Mouse (Mus musculus): ENCODE data around the gene Gm45716. TPM values are rescaled to one million over a fixed set of nuclear protein-coding genes. Genes with fewer than 3 reads are reported as not detected.
A peak's percentile ranks its signal among the peaks of the same experiment; 100 is the strongest.

Gene Gm45716
- polyA plus RNA-seq, 1 experiment from 2014 or later = 25.0 TPM

- Histone ChIP-seq H3K4me3 (no peak overlapping the region), H3K27ac (replicated peaks) (no peak overlapping the region), H3K27me3 (no peaks in the 10 kb centered on the region), H3K9me3 (no peaks in the 10 kb centered on the region), H3K4me2 (no peak overlapping the region), H3K36me3 (peaks cover 31% of the 10 kb centered on the region), H3K4me1 (replicated peaks) (peaks cover 20% of the 10 kb centered on the region), H3K9ac (no peak overlapping the region)
- ATAC-seq (ENCODE audit: low read depth) = no peak
- WGBS = 93% methylated on average over 16 of the region's 16 CpGs
These were observed 69.5 kb downstream of the Gm45716 start for GRCm38 (mm10) chr11:90256833-90257525.

GRCm38 (mm10) chr11:90258321-90258927, 70.9 kb downstream of the Gm45716 start:
- ATAC-seq (ENCODE audit: low read depth) = no peak
- Histone ChIP-seq H3K4me1 (replicated peaks) (peaks cover 9% of the 10 kb centered on the region), H3K9me3 (no peaks in the 10 kb centered on the region), H3K4me3 (no peak overlapping the region), H3K4me2 (no peak overlapping the region), H3K27me3 (no peaks in the 10 kb centered on the region), H3K27ac (replicated peaks) (no peak overlapping the region), H3K9ac (no peak overlapping the region), H3K36me3 (peaks cover 46% of the 10 kb centered on the region)
- WGBS = 87% methylated on average over 10 of the region's 10 CpGs

GRCm38 (mm10) chr11:90259071-90259470, 71.6 kb downstream of the Gm45716 start:
- Histone ChIP-seq H3K9me3 (no peaks in the 10 kb centered on the region), H3K27ac (replicated peaks) (no peak overlapping the region), H3K4me3 (no peak overlapping the region), H3K36me3 (peaks cover 52% of the 10 kb centered on the region), H3K4me1 (replicated peaks) (peaks cover 9% of the 10 kb centered on the region), H3K4me2 (no peak overlapping the region), H3K27me3 (no peaks in the 10 kb centered on the region), H3K9ac (no peak overlapping the region)
- no peak for ATAC-seq (ENCODE audit: low read depth)
- 69% methylated on average over 4 of the region's 4 CpGs for WGBS

- no peak overlapping the region for H3K9ac ChIP-seq
- no peak for ATAC-seq (ENCODE audit: low read depth)
- WGBS = 86% methylated on average over 9 of the region's 9 CpGs
- H3K4me2 ChIP-seq = no peak overlapping the region
- no peak overlapping the region for H3K27ac ChIP-seq (replicated peaks)
- no peak overlapping the region for H3K4me3 ChIP-seq
- H3K36me3 ChIP-seq = peaks cover 60% of the 10 kb centered on the region
- H3K4me1 ChIP-seq (replicated peaks) = peaks cover 9% of the 10 kb centered on the region
- H3K27me3 ChIP-seq = no peaks in the 10 kb centered on the region
- no peaks in the 10 kb centered on the region for H3K9me3 ChIP-seq
These were observed 72.3 kb downstream of the Gm45716 start for GRCm38 (mm10) chr11:90259826-90260225.

GRCm38 (mm10) chr11:90264180-90264579, 76.7 kb downstream of the Gm45716 start:
- no peak for ATAC-seq (ENCODE audit: low read depth)
- H3K27ac ChIP-seq (replicated peaks) = no peak overlapping the region
- no peaks in the 10 kb centered on the region for H3K9me3 ChIP-seq
- H3K4me2 ChIP-seq = no peak overlapping the region
- H3K4me3 ChIP-seq = no peak overlapping the region
- no peaks in the 10 kb centered on the region for H3K27me3 ChIP-seq
- peaks cover 7% of the 10 kb centered on the region for H3K4me1 ChIP-seq (replicated peaks)
- no peak overlapping the region for H3K9ac ChIP-seq
- 73% methylated on average over 11 of the region's 11 CpGs for WGBS
- H3K36me3 ChIP-seq = peaks cover 77% of the 10 kb centered on the region

- Histone ChIP-seq H3K9me3 (no peaks in the 10 kb centered on the region), H3K9ac (no peak overlapping the region), H3K4me2 (no peak overlapping the region), H3K4me3 (no peak overlapping the region), H3K27me3 (no peaks in the 10 kb centered on the region), H3K4me1 (replicated peaks) (peaks cover 15% of the 10 kb centered on the region), H3K36me3 (peaks cover 72% of the 10 kb centered on the region), H3K27ac (replicated peaks) (no peak overlapping the region)
- no peak for ATAC-seq (ENCODE audit: low read depth)
- 92% methylated on average over 7 of the region's 7 CpGs for WGBS
These were observed 78.1 kb downstream of the Gm45716 start for GRCm38 (mm10) chr11:90265581-90265980.

GRCm38 (mm10) chr11:90268934-90269333, 81.5 kb downstream of the Gm45716 start:
- H3K9me3 ChIP-seq = no peaks in the 10 kb centered on the region
- peaks cover 68% of the 10 kb centered on the region for H3K36me3 ChIP-seq
- H3K4me1 ChIP-seq (replicated peaks) = peaks cover 15% of the 10 kb centered on the region
- WGBS = 33% methylated on average over 5 of the region's 5 CpGs
- no peaks in the 10 kb centered on the region for H3K27me3 ChIP-seq
- H3K4me2 ChIP-seq = 0 out of 2 replicates have a peak overlapping the region, but pooled peaks have one; percentile 7
- no peak overlapping the region for H3K27ac ChIP-seq (replicated peaks)
- H3K9ac ChIP-seq = no peak overlapping the region
- ATAC-seq (ENCODE audit: low read depth) = 0 out of 2 replicates have a peak, but pooled peaks have one; percentile 8
- no peak overlapping the region for H3K4me3 ChIP-seq

- no peaks in the 10 kb centered on the region for H3K9me3 ChIP-seq
- H3K4me3 ChIP-seq = no peak overlapping the region
- 37% methylated on average over 18 of the region's 18 CpGs for WGBS
- H3K27me3 ChIP-seq = no peaks in the 10 kb centered on the region
- H3K4me2 ChIP-seq = peak overlapping the region; percentile 7; the same call in 1 of the 2 replicates
- 0 out of 2 replicates have a peak, but pooled peaks have one; percentile 47 for ATAC-seq (ENCODE audit: low read depth)
- H3K9ac ChIP-seq = no peak overlapping the region
- H3K36me3 ChIP-seq = peaks cover 67% of the 10 kb centered on the region
- H3K27ac ChIP-seq (replicated peaks) = peak overlapping the region; percentile 28; the same call in 1 of the 2 replicates
- peaks cover 15% of the 10 kb centered on the region for H3K4me1 ChIP-seq (replicated peaks)
These were observed 82.1 kb downstream of the Gm45716 start for GRCm38 (mm10) chr11:90269398-90270123.

GRCm38 (mm10) chr11:90270132-90270877, 82.8 kb downstream of the Gm45716 start:
- Histone ChIP-seq H3K27me3 (no peaks in the 10 kb centered on the region), H3K4me1 (replicated peaks) (peaks cover 15% of the 10 kb centered on the region), H3K4me3 (no peak overlapping the region), H3K36me3 (peaks cover 63% of the 10 kb centered on the region), H3K9ac (no peak overlapping the region), H3K27ac (replicated peaks) (no peak overlapping the region), H3K4me2 (no peak overlapping the region), H3K9me3 (no peaks in the 10 kb centered on the region)
- WGBS = 84% methylated on average over 11 of the region's 11 CpGs
- ATAC-seq (ENCODE audit: low read depth) = no peak

GRCm38 (mm10) chr11:90274187-90274586, 86.7 kb downstream of the Gm45716 start:
- Histone ChIP-seq H3K9me3 (no peaks in the 10 kb centered on the region), H3K4me2 (no peak overlapping the region), H3K9ac (no peak overlapping the region), H3K4me3 (no peak overlapping the region), H3K27me3 (no peaks in the 10 kb centered on the region), H3K36me3 (peaks cover 49% of the 10 kb centered on the region), H3K4me1 (replicated peaks) (peaks cover 14% of the 10 kb centered on the region), H3K27ac (replicated peaks) (no peak overlapping the region)
- ATAC-seq (ENCODE audit: low read depth) = no peak
- 91% methylated on average over 1 of the region's 1 CpGs for whole genome bisulfite sequencing

- no peaks in the 10 kb centered on the region for H3K9me3 ChIP-seq
- no peak for ATAC-seq (ENCODE audit: low read depth)
- H3K4me1 ChIP-seq (replicated peaks) = 0 out of 2 replicates have a peak, but pooled peaks cover 7% of the 10 kb centered on the region
- WGBS = 86% methylated on average over 7 of the region's 7 CpGs
- H3K4me2 ChIP-seq = no peak overlapping the region
- H3K4me3 ChIP-seq = no peak overlapping the region
- no peak overlapping the region for H3K9ac ChIP-seq
- no peak overlapping the region for H3K27ac ChIP-seq (replicated peaks)
- no peaks in the 10 kb centered on the region for H3K27me3 ChIP-seq
- peaks cover 43% of the 10 kb centered on the region for H3K36me3 ChIP-seq
These were observed 88.2 kb downstream of the Gm45716 start for GRCm38 (mm10) chr11:90275663-90276062.

Data from neural tube, embryonic 13.5 days (tissue).